Mouse (Mus musculus) ES-CJ7 (cell line): ENCODE data around the gene Baz2a.
"Not testable (repeated sequence)": the region's sequence is repeated elsewhere in the genome, so short reads cannot be mapped to it uniquely, and the experiment has no call there.

ENCODE experiments used
- DNase-seq: peaks from one replicate; pipeline ENCODE4 v3.0.0; 2011; ENCODE audit warnings: low read depth, low spot score

Baz2a gene

GRCm38 (mm10) chr10:128091564-128092505 is at the start of gene Baz2a:
Baz2a (plus strand) TSS chr10:128091577.
- peak; percentile 47 for DNase-seq

DNA sequence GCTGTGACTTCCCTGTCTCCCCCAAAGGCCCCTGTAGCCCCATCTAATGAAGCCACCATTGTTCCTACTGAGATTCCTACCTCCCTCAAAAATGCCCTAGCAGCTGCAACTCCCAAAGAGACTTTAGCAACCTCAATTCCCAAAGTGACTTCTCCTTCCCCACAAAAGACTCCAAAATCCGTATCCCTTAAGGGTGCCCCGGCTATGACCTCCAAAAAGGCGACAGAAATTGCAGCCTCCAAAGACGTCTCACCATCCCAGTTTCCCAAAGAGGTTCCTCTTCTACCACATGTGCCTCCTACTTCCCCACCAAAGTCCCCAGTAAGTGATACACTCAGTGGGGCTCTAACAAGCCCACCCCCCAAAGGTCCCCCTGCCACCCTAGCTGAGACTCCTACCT is 49.7 kb upstream of the Baz2a start:
- DNase-seq, result no peak

DNA sequence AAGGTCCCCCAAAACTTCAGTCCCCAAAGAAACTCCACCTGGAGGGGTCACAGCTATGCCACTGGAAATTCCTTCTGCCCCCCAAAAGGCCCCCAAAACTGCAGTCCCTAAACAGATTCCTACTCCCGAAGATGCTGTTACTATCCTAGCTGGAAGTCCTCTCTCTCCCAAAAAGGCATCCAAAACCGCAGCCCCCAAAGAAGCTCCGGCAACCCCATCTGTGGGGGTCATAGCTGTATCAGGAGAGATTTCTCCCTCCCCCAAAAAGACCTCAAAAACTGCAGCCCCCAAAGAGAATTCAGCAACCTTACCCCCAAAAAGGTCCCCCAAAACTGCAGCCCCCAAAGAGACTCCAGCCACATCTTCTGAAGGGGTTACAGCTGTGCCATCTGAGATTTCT is 48.9 kb upstream of the Baz2a start:
- no peak for DNase-seq

- no peak for DNase-seq
Observed at GRCm38 (mm10) chr10:128043041-128043835, 48.1 kb upstream of the Baz2a start.

DNA sequence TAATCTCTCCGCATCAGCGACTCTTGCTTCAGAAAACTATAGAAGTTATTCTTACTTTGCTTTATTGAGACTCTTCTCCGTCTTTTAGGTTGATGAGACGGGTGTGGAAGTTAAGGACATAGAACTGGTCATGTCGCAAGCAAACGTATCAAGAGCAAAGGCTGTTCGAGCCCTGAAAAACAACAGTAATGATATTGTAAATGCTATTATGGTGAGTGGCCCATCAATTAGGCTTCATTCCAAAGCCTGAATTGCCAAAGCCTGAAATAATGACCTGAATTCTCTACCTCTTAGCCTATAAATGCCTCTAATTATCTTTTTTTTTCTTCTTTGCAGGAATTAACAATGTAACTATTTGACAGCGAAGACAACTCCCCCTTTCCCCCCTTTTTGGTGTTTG is 43.2 kb upstream of the Baz2a start:
- DNase-seq, result no peak

- DNase-seq, result no peak
Observed at GRCm38 (mm10) chr10:128049741-128050140, 41.6 kb upstream of the Baz2a start.

DNA sequence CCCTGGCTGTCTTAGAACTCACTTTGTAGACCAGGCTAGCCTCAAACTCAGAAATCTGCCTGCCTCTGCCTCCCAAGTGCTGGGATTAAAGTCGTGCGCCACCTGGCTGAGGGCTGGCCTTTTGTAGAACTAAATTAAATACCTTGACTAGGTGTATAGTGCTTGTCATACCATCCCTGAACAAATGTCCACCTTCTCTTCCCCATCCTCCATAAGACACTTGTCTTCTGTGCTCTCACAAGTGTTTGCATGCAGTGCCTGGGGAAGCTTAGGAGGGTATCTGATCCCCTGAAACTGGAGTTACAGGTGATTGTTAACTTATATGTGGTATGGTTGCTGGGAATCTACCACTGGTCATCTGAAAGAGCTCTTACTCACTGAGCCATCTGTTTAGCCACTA is 41.0 kb upstream of the Baz2a start:
- DNase-seq, result no peak

- DNase-seq, result no peak
Observed at GRCm38 (mm10) chr10:128051589-128051988, 39.8 kb upstream of the Baz2a start.

GRCm38 (mm10) chr10:128052136-128052535 is 39.2 kb upstream of the Baz2a start:
- not testable (repeated sequence) for DNase-seq

- DNase-seq, result no peak
Observed at GRCm38 (mm10) chr10:128053001-128053400, 38.4 kb upstream of the Baz2a start.

DNA sequence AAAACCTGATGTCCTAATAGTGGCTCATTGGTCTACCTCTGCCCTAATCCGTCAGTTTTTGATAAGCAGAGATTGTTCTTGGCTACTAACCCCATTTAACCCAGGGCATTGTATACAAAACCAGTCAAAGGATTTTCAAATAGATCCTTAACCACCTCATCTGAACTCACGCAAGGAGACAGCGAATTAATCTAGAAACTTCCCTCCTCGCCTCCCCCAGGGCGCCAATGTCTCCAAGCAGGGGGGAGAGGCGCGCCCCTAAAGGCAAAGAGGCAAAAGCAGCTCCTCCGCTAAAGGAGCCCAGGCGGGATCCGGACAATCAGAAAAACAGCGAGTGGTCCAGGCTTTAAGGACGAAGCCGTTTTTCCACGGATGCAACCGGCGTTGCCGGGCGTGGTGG is 33.2 kb upstream of the Baz2a start:
- no peak for DNase-seq

- peak; percentile 94 for DNase-seq
Observed at GRCm38 (mm10) chr10:128058601-128059151, 32.7 kb upstream of the Baz2a start, which contains the start of gene Ptges3. Ptges3 (plus strand) TSS chr10:128058954.

GRCm38 (mm10) chr10:128059207-128059981 is 32.0 kb upstream of the Baz2a start:
- DNase-seq, result peak; percentile 47

- DNase-seq, result no peak
Observed at GRCm38 (mm10) chr10:128061109-128061508, 30.3 kb upstream of the Baz2a start.

DNA sequence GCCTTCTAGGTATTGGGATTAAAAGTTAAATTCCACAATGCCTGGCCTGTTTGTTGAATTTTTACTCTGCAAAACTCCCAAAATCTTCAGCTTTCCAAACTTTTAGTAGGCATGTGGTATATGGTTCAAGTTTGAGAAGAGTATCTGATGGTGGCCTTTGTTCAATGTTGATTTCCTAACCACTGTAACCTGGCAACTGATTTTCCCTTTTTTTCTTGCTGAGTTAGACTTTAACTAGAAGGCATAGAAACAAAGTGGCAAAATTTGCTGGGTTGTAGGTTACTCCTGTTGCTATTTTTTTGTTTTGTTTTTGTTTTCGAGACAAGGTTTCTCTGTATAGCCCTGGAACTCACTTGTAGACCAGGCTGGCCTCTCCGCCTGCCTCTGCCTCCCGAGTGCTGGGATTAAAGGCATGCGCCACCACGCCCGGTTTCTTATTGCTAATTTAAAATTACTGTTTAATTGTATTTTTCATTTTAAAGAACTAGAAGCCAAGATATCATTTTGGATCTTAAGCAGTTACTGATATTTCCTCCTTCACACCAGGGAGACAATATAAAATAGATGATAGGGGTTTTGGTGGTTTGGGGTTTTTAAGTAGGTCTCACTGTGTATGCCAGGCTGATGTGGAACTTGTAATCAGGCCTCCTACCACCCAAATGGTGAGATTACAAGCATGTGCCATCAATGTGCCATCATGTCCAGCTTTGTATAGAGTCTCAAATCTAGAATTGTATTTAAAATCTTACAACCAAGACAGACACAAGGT is 29.0 kb upstream of the Baz2a start:
- no peak for DNase-seq

GRCm38 (mm10) chr10:128066072-128066471 is 25.3 kb upstream of the Baz2a start:
- no peak for DNase-seq

DNA sequence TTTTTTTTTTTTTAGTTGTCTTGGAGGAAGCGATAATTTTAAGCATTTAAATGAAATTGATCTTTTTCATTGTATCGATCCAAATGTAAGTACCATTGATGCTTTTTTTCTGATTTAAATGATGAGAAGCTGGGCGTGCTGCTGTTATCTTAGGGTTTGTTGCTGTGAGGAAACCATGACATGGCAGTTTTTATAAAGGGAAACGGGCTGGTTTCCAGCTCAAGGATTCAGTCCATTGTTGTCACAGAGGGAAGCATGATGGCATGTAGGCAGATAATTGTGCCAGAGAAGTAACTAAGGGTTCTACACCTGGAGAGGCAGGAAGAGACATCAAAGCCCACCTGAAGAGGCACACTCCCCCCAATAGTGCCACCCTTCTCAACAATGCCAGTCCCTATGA is 22.2 kb upstream of the Baz2a start:
- no peak for DNase-seq

DNA sequence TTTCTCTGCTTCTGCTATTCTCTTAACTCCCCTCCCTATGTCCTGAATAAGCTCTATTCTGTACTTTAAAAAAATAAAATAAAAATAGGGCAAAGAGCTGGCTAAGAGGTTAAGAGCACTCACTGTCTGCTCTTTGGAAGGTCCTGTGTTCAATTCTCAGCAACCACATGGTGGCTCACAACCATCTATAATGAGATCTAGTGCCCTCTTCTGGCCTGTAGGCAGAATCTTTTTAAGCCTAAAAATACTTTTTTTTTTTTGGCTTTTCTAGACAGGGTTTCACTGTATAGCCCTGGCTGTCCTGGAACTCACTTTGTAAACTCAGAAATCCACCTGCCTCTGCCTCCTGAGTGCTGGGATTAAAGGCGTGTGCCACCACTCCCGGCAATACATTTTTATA is 20.9 kb upstream of the Baz2a start:
- DNase-seq, result peak; percentile 45

DNA sequence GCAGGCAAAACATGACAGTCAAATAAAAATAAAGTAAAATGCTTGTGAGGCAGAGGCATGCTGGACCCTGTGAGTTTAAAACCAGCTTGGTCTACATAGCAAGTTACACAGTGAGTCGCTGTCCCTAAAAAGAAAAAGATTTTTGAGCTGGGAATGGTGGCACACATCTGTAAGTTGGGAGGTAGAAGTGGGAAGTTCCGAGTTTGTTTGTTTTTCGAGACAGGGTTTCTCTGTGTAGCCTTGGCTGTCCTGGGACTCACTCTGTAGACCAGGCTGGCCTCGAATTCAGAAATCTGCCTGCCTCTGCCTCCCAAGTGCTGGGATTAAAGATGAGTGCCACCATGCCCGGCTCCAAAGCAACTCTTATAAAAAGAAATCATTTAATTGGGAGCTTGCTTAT is 13.1 kb upstream of the Baz2a start:
- not testable (repeated sequence) for DNase-seq

- DNase-seq, result no peak
Observed at GRCm38 (mm10) chr10:128080496-128080895, 10.9 kb upstream of the Baz2a start.
